Mouse (Mus musculus) erythroid progenitor cell, adult 5-6 weeks (primary cell): ENCODE measurements around the gene Prkca. TPM values are rescaled to one million over a fixed set of nuclear protein-coding genes. Genes with fewer than 3 reads are reported as not detected.
A peak's percentile ranks its signal among the peaks of the same experiment; 100 is the strongest.

Experiments used
- ATAC-seq: replicated peaks from 2 replicates; pipeline ENCODE4 v1.8.0; 2016; ENCODE audit warnings: moderate number of reproducible peaks, mild to moderate bottlenecking, moderate TSS enrichment, inconsistent platforms; ENCODE audit not compliant: poor library complexity, low FRiP score, severe bottlenecking
- total RNA-seq, 2 experiments: library from RNA; stranded (forward) in 1 of 2; stranded (reverse) in 1 of 2; fragments of 150-400 nt in 1 of 2; fragments of 186-747, 209-891 nt in 1 of 2; gene quantifications; 2 replicates each; pipeline versions ENCODE4 v1.2.3 to v1.2.4; 2015 to 2017; ENCODE audit warnings: low replicate concordance in 2 of 2

Gene Prkca
- total RNA-seq, 2 experiments from 2014 or later: 0.30 to 14.3 TPM

DNA sequence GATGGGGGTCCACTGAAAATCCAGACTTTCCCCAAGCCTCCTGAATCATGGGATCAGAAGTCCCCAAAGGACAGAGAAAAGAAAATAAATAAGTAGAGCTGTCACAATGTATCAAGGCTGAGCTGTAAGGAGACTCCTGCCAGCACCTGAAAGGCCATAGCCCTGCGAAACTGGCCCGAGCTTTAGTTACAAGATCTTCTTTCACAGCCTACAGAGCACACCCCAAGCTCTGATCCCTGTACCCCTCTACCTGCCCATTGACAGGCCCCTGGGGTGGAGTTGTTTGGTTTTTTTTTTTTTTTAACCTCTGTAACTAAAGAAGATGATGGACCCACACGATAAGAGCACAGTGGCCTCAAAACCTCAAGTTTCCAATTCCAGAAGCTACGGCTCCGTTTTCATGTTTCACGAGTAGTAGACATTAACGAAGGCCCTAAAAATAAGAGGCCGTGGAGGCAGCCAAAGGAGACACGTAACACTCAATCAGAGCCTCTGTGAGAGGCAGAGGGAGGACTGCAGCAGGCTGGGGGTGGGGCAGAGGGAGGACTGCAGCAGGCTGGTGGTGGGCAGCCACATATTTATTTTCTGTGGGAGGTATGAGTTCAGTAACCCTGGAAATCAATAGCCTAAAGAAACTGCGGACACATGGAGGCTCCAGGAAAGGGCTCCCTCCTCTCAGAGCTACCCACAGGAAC lies 41.8 kb downstream of the Prkca start:
- no peak for ATAC-seq

- no peak for ATAC-seq
Measured at GRCm38 (mm10) chr11:108301036-108301435, 42.7 kb downstream of the Prkca start.

DNA sequence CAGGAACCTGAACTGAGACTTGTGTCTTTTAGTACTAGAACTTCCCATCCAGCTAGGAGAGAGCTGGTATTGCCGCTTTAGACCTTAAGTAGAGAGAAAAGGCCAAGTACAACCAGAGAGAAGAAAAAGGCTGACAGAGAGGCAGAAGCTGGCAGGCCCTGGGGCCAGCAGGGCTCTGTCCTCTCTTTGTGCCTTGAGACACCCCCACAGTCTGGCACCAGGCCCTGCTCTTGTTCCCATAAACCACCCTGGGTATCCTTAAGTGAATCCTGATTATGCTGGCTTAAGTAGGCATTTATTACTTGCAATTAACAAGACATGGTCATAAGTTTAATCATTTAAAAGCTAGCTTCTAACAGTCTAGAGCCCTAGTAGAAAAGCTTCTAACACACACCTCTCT lies 43.3 kb downstream of the Prkca start:
- ATAC-seq: no peak

GRCm38 (mm10) chr11:108299913-108300312 lies 43.8 kb downstream of the Prkca start:
- ATAC-seq: no peak

GRCm38 (mm10) chr11:108297956-108298355 lies 45.8 kb downstream of the Prkca start:
- no peak for ATAC-seq

DNA sequence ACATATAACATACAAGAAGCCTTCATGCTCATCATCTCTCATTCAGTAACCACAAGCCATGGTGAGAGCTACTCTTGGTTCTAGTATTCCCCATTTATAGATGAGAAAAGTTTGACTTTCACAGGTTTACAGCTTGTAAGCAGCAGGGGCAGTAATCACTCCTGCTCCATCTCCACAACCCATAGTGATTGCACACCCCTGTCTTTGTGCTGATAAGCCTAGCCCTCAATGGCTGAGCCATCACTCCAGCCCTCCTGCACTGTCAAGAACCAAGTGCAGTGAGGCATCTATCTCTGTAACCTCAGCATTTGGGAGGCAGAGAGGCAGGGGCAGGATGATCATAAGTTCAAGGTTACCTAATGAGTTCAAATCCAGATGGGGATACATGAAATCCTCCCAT lies 48.4 kb downstream of the Prkca start:
- ATAC-seq: 0 out of 2 replicates have a peak, but pooled peaks have one; percentile 43

GRCm38 (mm10) chr11:108294305-108294813 lies 49.4 kb downstream of the Prkca start:
- 0 out of 2 replicates have a peak, but pooled peaks have one; percentile 53 for ATAC-seq

- peak; percentile 63; the same call in 1 of the 2 replicates for ATAC-seq
Measured at GRCm38 (mm10) chr11:108293843-108294242, 49.9 kb downstream of the Prkca start.

DNA sequence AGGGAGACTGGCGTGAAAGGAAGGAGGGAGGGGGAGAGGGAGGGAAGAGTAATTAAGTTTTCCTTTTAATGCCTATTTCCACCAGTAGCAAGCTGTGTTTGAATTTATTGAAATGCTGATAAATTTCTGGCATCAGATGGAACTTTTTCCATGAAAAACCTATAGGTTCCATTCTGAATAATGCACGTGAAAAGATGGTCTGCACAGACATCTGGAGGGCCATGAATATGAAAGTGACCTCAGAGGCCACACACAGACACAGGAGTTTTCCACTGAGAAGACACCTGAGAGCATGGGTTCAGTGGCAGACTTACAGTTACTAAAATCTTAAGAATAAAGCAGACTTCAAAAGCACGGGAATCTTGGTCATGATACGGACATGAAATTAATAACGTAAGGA lies 54.5 kb downstream of the Prkca start:
- ATAC-seq: no peak

DNA sequence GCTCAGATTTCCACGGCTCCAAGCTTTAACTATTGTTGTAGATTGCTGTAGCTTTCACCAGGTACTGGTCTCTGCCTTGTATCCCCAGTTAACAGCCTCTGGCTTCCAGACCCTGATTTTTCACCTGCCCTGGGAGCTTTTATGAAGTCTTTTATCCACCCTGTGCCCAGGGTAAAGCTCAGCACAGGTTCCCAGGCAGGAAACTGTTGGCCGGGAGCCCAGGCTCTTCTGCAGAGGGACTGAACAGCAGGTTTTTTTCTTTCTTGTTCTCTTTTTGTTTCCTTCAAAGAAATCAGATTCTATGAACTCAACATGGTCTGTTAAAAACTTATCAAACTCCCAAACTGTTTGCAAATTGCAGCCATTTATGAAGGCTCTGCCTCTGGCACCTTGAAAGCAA lies 56.4 kb downstream of the Prkca start:
- ATAC-seq: no peak

DNA sequence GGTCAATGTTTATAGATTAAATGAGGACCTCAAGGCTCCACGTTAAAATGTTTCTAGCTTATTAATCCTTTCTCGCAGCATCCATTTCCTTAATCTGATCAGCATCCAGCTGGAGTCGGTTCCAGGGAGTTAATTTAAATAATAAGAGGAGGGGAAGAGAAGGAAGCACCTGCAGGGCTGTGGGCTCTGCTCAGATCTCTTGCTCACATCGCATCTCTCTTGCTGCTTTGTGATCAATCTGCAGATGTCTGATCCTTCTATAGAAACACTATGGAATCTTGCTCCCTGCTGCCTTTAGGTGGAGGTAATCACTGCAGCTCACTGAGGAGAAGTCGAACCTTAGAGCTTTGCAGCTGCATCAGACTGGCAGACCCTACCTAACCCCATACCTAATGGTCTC lies 58.7 kb downstream of the Prkca start:
- no peak for ATAC-seq

GRCm38 (mm10) chr11:108282850-108283459 lies 60.8 kb downstream of the Prkca start:
- ATAC-seq: no peak

- ATAC-seq: no peak
Measured at GRCm38 (mm10) chr11:108279748-108280373, 63.9 kb downstream of the Prkca start.

DNA sequence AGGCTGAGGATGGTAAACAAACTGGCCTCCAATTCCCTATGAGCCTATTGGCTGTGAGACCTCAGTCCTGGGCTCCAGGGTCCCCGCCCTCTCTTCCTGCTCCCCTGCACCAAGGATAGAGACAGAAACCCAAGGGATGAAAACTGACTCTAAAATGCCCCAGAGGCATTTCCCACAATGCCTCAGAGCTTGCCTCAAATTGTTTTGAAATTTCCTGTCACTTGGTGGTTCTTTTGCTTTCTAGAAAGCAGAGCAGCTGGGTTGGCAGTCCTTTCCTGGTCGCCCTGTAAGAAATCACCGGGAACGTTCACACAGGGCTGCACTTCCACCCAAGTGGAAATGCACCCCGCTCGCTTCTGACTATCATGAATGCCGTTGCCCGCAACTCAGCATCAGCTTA lies 66.6 kb downstream of the Prkca start:
- no peak for ATAC-seq

GRCm38 (mm10) chr11:108276148-108276547 lies 67.6 kb downstream of the Prkca start:
- ATAC-seq: no peak

DNA sequence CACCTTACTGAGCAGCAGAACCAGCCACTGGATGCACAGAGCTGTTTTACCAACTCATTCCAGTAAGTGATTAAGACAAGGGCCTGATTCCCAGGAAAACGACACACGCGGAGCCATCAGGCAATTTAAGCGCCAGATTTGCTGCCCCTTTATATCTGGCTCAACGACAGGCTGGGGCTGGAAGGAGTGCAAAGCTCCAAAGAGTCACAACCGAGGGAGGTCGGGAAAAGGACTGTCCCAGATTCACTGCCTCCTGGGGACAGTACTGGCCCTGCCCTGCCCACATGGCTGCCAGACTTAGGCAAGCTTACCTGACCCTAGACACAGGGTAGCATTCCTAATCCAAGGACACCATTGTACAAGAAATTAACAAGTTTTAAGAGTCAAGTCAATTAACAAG lies 69.7 kb downstream of the Prkca start:
- ATAC-seq: no peak

DNA sequence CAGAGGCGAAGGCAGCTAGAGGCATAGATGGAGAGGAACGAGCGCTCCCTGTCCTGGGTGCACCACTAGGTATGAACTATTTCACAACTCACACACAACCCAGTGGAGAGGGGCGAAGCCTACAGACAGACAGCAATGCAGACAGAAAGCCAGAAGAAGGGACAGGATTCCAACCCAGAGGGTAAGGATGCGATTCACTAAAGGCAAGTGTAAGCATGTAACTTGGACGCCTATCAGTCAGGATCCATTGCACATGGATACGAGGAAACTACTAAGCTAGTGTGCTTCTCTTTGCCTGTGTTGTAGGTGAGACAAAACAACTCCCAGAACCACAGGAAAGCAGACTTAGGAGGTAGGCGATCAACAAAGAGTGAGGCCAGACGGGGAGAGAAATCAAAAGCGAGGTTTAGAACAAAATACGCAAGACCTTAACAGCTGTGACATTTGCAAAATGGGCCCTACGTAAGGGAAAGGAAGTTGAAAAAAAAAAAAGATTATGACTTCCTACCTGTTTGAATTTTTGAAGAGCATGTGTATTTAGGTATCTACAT lies 70.2 kb downstream of the Prkca start:
- ATAC-seq: no peak

- ATAC-seq: no peak
Measured at GRCm38 (mm10) chr11:108272601-108273414, 70.9 kb downstream of the Prkca start.

GRCm38 (mm10) chr11:108271305-108271704 lies 72.4 kb downstream of the Prkca start:
- ATAC-seq: no peak

DNA sequence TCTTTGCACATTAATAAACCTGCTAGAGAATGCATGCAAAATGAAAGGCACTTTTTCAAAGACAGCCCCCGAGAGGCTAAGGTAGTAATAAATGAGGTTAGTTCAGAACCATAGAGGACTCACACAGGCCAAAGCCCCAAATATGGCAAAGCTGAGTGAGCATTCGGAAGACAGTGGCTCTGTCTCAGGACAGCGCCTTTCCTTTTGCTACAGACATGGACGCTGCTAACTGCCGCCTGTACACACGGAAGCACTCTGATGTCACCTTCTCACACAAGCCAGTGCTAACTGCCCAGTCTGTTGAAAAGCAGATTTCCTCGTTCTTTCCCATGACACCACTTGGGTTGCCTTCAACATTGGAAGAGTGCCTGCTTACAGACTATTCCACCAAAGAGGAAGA lies 74.2 kb downstream of the Prkca start:
- ATAC-seq: no peak
